Mouse (Mus musculus) hindbrain, embryonic 13.5 days (tissue): ENCODE measurements around the gene 4930474N05Rik. TPM values are rescaled to one million over a fixed set of nuclear protein-coding genes. Genes with fewer than 3 reads are reported as not detected.

Source experiments
- ATAC-seq: fragments of 200-750 bp; cut with Nextera tagmentation; 2 replicates; pipeline ENCODE4 v1.8.0; 2017; ENCODE audit warnings: moderate TSS enrichment; ENCODE audit not compliant: low FRiP score
- H3K27ac ChIP-seq: fragments of 300-500 bp; sonication (generic); 2 replicates; pipeline ENCODE4 v1.5.1; 2015; ENCODE audit warnings: inconsistent platforms, mild to moderate bottlenecking, moderate library complexity
- H3K27me3 ChIP-seq: fragments of 300-500 bp; sonication (generic); 2 replicates; pipeline ENCODE4 v1.6.1; 2015; ENCODE audit warnings: mild to moderate bottlenecking, inconsistent platforms
- H3K36me3 ChIP-seq: fragments of 300-500 bp; sonication (generic); 2 replicates; pipeline ENCODE4 v1.6.1; 2015; ENCODE audit warnings: mild to moderate bottlenecking, inconsistent platforms
- H3K4me1 ChIP-seq: fragments of 300-500 bp; sonication (generic); replicated peaks from 2 replicates; pipeline ENCODE4 v1.6.1; 2015; ENCODE audit warnings: inconsistent platforms
- H3K4me2 ChIP-seq: fragments of 300-500 bp; sonication (generic); 2 replicates; pipeline ENCODE4 v1.6.1; 2015; ENCODE audit warnings: inconsistent platforms, mild to moderate bottlenecking, moderate library complexity
- H3K4me3 ChIP-seq: fragments of 300-500 bp; sonication (generic); 2 replicates; pipeline ENCODE4 v1.5.1; 2015; ENCODE audit warnings: mild to moderate bottlenecking, inconsistent platforms
- H3K9ac ChIP-seq: fragments of 300-500 bp; sonication (generic); 2 replicates; pipeline ENCODE4 v1.6.1; 2015; ENCODE audit warnings: mild to moderate bottlenecking, inconsistent platforms
- H3K9me3 ChIP-seq: fragments of 300-500 bp; sonication (generic); 2 replicates; pipeline ENCODE4 v1.6.1; 2016; ENCODE audit warnings: inconsistent platforms
- WGBS: fragments of 180-500 bp; shearing (Covaris S2); methylation state at CpG from one replicate; pipeline ENCODE4 v1.1.7; 2015; 5-methylcytosine and 5-hydroxymethylcytosine counted together
- polyA plus RNA-seq: library from polyadenylated mRNA; unstranded; fragments of >200 nt; fragmentation: Nextera tagmentation; extraction: Ambion mirVana; gene quantifications from 2 replicates; pipeline ENCODE4 v1.2.1, GENCODE M21; 2015

The 4930474N05Rik gene
- polyA plus RNA-seq: not detected in 2 replicates

GRCm38 (mm10) chr14:36094617-36095016 lies at the start of gene 4930474N05Rik:
Gene 4930474N05Rik, plus strand, starts transcription at chr14:36094917.
- ATAC-seq: no peak
- no peaks in the 10 kb centered on the region for H3K4me1 ChIP-seq
- H3K4me2 ChIP-seq: no peak within 1 kb of the TSS
- no peak within 1 kb of the TSS for H3K27ac ChIP-seq
- no peaks in the 10 kb centered on the region for H3K36me3 ChIP-seq
- H3K9ac ChIP-seq: no peak within 1 kb of the TSS
- H3K27me3 ChIP-seq: no peaks in the 10 kb centered on the region
- no peak within 1 kb of the TSS for H3K4me3 ChIP-seq
- no peaks in the 10 kb centered on the region for H3K9me3 ChIP-seq

- Histone ChIP-seq H3K36me3 (no peaks in the 10 kb centered on the region), H3K27me3 (no peaks in the 10 kb centered on the region), H3K4me1 (peaks cover 6% of the 10 kb centered on the region), H3K4me2 (0 out of 2 replicates have a peak overlapping the region, but pooled peaks have one; percentile 13), H3K4me3 (no peak overlapping the region), H3K9ac (no peak overlapping the region), H3K27ac (no peak overlapping the region), H3K9me3 (no peaks in the 10 kb centered on the region)
- ATAC-seq: peak; percentile 76
- 44% methylated on average over 9 of the region's 9 CpGs for WGBS
These were observed 45.8 kb upstream of the 4930474N05Rik start for GRCm38 (mm10) chr14:36048746-36049391.

DNA sequence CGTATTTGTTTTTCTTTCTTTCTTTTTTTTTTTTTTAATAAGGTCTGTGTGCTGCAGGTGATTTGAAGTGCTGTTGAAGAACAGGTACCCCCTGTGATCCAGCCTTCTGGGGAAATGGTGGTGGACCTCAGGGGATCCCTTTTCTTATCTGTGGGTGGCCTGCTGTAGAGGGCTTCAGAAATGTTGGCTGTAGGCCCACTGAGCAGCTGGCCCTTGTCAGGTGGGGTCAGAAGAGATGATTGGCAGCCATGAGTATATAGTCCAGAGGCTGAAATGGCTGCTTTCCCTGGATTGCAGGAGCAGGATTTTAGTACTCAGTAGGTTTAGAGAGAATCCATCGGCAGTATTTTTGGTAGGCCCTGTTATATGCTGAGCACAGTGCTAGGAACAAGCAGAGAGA lies 41.4 kb upstream of the 4930474N05Rik start:
- H3K9me3 ChIP-seq: no peaks in the 10 kb centered on the region
- H3K4me2 ChIP-seq: no peak overlapping the region
- no peaks in the 10 kb centered on the region for H3K36me3 ChIP-seq
- no peak overlapping the region for H3K27ac ChIP-seq
- H3K27me3 ChIP-seq: no peaks in the 10 kb centered on the region
- H3K4me1 ChIP-seq: peaks cover 6% of the 10 kb centered on the region
- H3K9ac ChIP-seq: no peak overlapping the region
- ATAC-seq: no peak
- WGBS: 96% methylated on average over 2 of the region's 2 CpGs
- H3K4me3 ChIP-seq: no peak overlapping the region

GRCm38 (mm10) chr14:36098528-36098927 lies 3.8 kb downstream of the 4930474N05Rik start:
- no peak overlapping the region for H3K27ac ChIP-seq
- H3K9me3 ChIP-seq: no peaks in the 10 kb centered on the region
- no peaks in the 10 kb centered on the region for H3K4me1 ChIP-seq
- no peaks in the 10 kb centered on the region for H3K36me3 ChIP-seq
- no peak overlapping the region for H3K4me2 ChIP-seq
- no peaks in the 10 kb centered on the region for H3K27me3 ChIP-seq
- no peak for ATAC-seq
- no peak overlapping the region for H3K9ac ChIP-seq
- no peak overlapping the region for H3K4me3 ChIP-seq
- WGBS: 89% methylated on average over 3 of the region's 3 CpGs

DNA sequence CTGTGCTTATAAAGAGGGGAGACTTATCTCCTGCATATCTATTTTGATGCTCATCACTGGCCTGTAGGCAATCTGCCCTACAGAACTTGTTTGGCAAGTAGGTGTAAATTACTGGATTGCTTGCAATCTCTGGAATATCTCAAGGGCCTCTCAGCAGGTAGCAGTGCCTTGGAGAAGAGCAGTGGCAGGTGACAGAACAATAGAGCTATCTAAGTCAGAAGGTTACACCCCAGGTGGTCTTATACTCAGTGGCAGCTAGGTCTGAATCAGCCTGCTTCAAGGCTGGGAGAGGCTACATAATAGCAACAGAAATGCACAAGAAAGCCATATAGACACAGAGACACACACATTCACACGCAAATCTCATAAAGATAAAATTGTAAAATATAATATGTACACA lies 4.9 kb downstream of the 4930474N05Rik start:
- WGBS: 58% methylated on average over 1 of the region's 1 CpGs
- H3K4me3 ChIP-seq: no peak overlapping the region
- H3K4me1 ChIP-seq: no peaks in the 10 kb centered on the region

DNA sequence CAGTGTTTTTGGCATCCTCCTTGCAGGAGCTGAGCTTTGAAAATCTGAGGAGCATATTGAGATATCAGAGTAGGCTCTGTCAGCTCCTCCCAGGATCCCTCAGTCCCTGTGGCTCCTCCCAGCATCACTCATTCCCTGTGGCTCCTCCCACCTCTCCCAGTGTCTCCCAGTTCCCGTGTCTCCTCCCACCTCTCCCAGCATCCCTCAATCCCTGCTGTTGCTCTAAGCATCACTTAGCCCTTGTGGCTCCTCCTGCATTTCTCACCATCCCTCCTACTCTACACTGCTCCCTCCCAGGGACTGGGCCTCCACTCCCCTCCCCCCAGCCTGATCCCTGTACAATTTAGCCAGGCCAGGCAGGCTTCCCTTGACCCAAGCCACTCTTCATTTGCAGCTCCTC lies 6.0 kb downstream of the 4930474N05Rik start:
- Histone ChIP-seq H3K4me1 (no peaks in the 10 kb centered on the region), H3K9me3 (no peaks in the 10 kb centered on the region), H3K4me2 (no peak overlapping the region), H3K27ac (no peak overlapping the region), H3K27me3 (no peaks in the 10 kb centered on the region), H3K4me3 (no peak overlapping the region), H3K9ac (no peak overlapping the region), H3K36me3 (no peaks in the 10 kb centered on the region)
- no peak for ATAC-seq
- WGBS: 50% methylated on average over 1 of the region's 1 CpGs

More for the DNA sequence above, 4.9 kb downstream of the 4930474N05Rik start:
- Histone ChIP-seq H3K4me2 (no peak overlapping the region), H3K36me3 (no peaks in the 10 kb centered on the region), H3K9ac (no peak overlapping the region), H3K27ac (no peak overlapping the region), H3K27me3 (no peaks in the 10 kb centered on the region), H3K9me3 (no peaks in the 10 kb centered on the region)
- no peak for ATAC-seq

- Histone ChIP-seq H3K27me3 (no peaks in the 10 kb centered on the region), H3K4me2 (no peak overlapping the region), H3K9ac (no peak overlapping the region), H3K36me3 (no peaks in the 10 kb centered on the region), H3K27ac (no peak overlapping the region), H3K4me3 (no peak overlapping the region), H3K4me1 (0 out of 2 replicates have a peak, but pooled peaks cover 4% of the 10 kb centered on the region), H3K9me3 (no peaks in the 10 kb centered on the region)
- ATAC-seq: no peak
These were observed 19.8 kb downstream of the 4930474N05Rik start for GRCm38 (mm10) chr14:36114481-36114880.

DNA sequence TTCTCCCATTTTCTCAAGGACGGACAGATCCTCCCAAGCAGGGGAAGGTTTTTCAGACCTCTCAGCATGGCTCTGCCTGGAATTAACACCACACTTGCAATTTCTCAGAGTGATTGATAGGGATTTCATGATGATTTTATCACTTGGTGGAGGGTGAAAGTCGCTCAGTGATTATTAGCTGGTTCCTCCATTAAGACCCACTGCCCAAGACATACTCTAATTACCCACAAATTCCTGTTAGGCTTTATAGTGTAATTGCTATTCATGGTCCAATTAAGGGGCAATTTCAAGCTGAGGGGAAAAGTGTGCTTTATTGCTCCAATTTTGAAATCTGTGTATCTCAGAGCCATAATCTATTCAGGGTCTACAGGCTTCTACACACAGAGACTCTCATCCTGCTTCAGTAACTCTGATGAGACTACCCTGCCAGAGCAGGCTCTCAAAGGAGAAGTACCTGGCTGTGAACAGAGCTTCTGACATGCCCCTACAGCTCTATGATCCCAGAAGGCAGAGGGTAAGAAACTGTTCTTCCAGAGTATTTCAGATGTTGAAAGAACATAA lies 29.1 kb downstream of the 4930474N05Rik start:
- Histone ChIP-seq H3K9me3 (no peaks in the 10 kb centered on the region), H3K4me1 (0 out of 2 replicates have a peak, but pooled peaks cover 4% of the 10 kb centered on the region), H3K36me3 (no peaks in the 10 kb centered on the region), H3K4me2 (no peak overlapping the region), H3K27me3 (no peaks in the 10 kb centered on the region), H3K9ac (no peak overlapping the region), H3K4me3 (no peak overlapping the region), H3K27ac (no peak overlapping the region)
- WGBS: 55% methylated on average over 2 of the region's 2 CpGs
- 0 out of 2 replicates have a peak, but pooled peaks have one; percentile 17 for ATAC-seq

GRCm38 (mm10) chr14:36135749-36136148 lies 41.0 kb downstream of the 4930474N05Rik start:
- H3K4me3 ChIP-seq: no peak overlapping the region
- no peaks in the 10 kb centered on the region for H3K36me3 ChIP-seq
- no peak overlapping the region for H3K27ac ChIP-seq
- no peaks in the 10 kb centered on the region for H3K4me1 ChIP-seq
- no peaks in the 10 kb centered on the region for H3K9me3 ChIP-seq
- 33% methylated on average over 3 of the region's 3 CpGs for WGBS
- no peak for ATAC-seq
- no peaks in the 10 kb centered on the region for H3K27me3 ChIP-seq
- H3K4me2 ChIP-seq: no peak overlapping the region
- no peak overlapping the region for H3K9ac ChIP-seq

DNA sequence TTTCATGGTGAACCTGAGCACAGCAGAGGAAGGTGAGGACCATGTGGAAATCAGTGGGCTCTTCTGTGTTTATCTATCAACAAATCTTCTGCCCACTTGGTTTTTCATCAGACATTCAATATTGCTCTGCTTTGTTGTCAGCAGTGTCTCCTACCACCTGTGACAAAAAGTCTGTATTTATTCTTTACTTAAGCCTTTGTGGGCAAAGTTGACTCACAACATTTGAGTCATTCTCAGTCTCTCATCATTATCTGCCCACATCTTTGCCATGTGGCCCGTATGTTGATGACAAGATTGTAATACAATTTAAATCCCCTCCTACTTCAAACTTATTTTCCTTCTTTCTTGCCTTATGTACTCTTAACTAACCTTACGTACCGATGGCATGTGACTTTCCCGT lies 43.0 kb downstream of the 4930474N05Rik start:
- no peaks in the 10 kb centered on the region for H3K4me1 ChIP-seq
- no peak for ATAC-seq
- H3K4me3 ChIP-seq: no peak overlapping the region
- no peak overlapping the region for H3K4me2 ChIP-seq
- H3K27me3 ChIP-seq: no peaks in the 10 kb centered on the region
- H3K36me3 ChIP-seq: no peaks in the 10 kb centered on the region
- H3K9me3 ChIP-seq: no peaks in the 10 kb centered on the region
- no peak overlapping the region for H3K27ac ChIP-seq
- no peak overlapping the region for H3K9ac ChIP-seq
- WGBS: 92% methylated on average over 4 of the region's 4 CpGs

DNA sequence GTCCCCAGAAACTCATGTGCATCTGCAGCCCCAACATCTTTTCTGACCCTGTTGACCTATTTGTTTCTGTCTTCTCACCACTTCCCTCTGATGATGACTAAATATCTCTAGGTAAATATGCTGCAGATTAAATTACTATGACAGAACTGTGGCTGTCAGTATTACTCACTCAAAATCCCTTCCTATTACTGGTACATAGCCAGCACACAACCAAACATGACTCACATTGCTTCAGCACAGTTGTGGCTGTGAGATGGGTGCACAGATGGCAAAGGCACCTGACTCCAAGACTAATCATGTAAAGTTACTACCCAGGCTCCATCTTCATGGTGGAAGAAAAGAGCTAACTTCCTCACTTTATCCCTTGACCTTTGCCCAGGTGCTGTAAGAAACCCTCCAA lies 50.5 kb downstream of the 4930474N05Rik start:
- Histone ChIP-seq H3K36me3 (no peaks in the 10 kb centered on the region), H3K27me3 (no peaks in the 10 kb centered on the region), H3K9ac (no peak overlapping the region), H3K4me2 (no peak overlapping the region), H3K9me3 (no peaks in the 10 kb centered on the region), H3K4me3 (no peak overlapping the region), H3K27ac (no peak overlapping the region), H3K4me1 (no peaks in the 10 kb centered on the region)
- ATAC-seq: no peak
